Mouse (Mus musculus) intestine, embryonic 15.5 days (tissue): Measurements from ENCODE around the gene Pzp. TPM values are rescaled to one million over a fixed set of nuclear protein-coding genes. Genes with fewer than 3 reads are reported as not detected.

Experiments
- ATAC-seq: fragments of 200-750 bp; cut with Nextera tagmentation; 2 replicates; pipeline ENCODE4 v1.8.0; 2017; ENCODE audit warnings: moderate TSS enrichment, moderate library complexity
- H3K27ac ChIP-seq: fragments of 300-500 bp; sonication (generic); 2 replicates; pipeline ENCODE4 v1.5.1; 2015; ENCODE audit warnings: mild to moderate bottlenecking, inconsistent platforms
- H3K27me3 ChIP-seq: fragments of 300-500 bp; sonication (generic); replicated peaks from 2 replicates; pipeline ENCODE4 v1.6.1; 2015; ENCODE audit warnings: inconsistent platforms
- H3K36me3 ChIP-seq: fragments of 300-500 bp; sonication (generic); 2 replicates; pipeline ENCODE4 v1.6.1; 2015; ENCODE audit warnings: inconsistent platforms
- H3K4me1 ChIP-seq: fragments of 300-500 bp; sonication (generic); replicated peaks from 2 replicates; pipeline ENCODE4 v1.6.1; 2015; ENCODE audit warnings: inconsistent platforms
- H3K4me2 ChIP-seq: fragments of 300-500 bp; sonication (generic); replicated peaks from 2 replicates; pipeline ENCODE4 v1.6.1; 2015; ENCODE audit warnings: mild to moderate bottlenecking, inconsistent platforms
- H3K4me3 ChIP-seq: fragments of 300-500 bp; sonication (generic); replicated peaks from 2 replicates; pipeline ENCODE4 v1.5.1; 2015; ENCODE audit warnings: inconsistent platforms
- H3K9ac ChIP-seq: fragments of 300-500 bp; sonication (generic); 2 replicates; pipeline ENCODE4 v1.6.1; 2015; ENCODE audit warnings: inconsistent platforms
- H3K9me3 ChIP-seq: fragments of 300-500 bp; sonication (generic); 2 replicates; pipeline ENCODE4 v1.6.1; 2016; ENCODE audit warnings: inconsistent platforms
- WGBS: fragments of 180-500 bp; shearing (Covaris S2); methylation state at CpG from one replicate; pipeline ENCODE4 v1.1.7; 2015; 5-methylcytosine and 5-hydroxymethylcytosine counted together
- polyA plus RNA-seq: library from polyadenylated mRNA; unstranded; fragments of >200 nt; fragmentation: Nextera tagmentation; extraction: Ambion mirVana; gene quantifications from 2 replicates; pipeline ENCODE4 v1.2.1, GENCODE M21; 2015

The Pzp gene
- polyA plus RNA-seq, 1 experiment from 2014 or later: 2.0 TPM

DNA sequence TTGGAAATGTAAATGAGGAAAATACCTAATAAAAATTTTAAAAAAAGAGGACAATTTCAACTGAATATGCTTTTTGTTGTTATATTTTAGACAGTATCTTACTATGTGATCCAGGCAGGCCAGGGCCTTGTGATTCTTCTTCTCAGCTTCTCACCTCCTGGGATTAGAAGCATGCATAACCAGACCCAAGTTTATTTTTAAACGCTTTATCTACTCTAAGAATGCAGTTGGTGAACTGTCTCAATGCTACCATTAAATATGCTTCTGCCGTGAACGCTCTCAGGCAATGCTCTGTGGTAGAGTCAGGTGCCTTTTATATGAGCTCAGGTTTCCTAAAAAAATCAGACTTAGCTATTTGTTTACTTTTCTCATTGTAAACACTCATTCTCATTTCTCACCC lies 3.2 kb downstream of the Pzp start:
- no peaks in the 10 kb centered on the region for H3K36me3 ChIP-seq
- H3K4me3 ChIP-seq: no peak overlapping the region
- H3K27me3 ChIP-seq: no peaks in the 10 kb centered on the region
- H3K4me2 ChIP-seq: no peak overlapping the region
- no peak overlapping the region for H3K27ac ChIP-seq
- no peak for ATAC-seq
- H3K4me1 ChIP-seq: no peaks in the 10 kb centered on the region
- 86% methylated on average over 3 of the region's 3 CpGs for WGBS
- no peaks in the 10 kb centered on the region for H3K9me3 ChIP-seq
- no peak overlapping the region for H3K9ac ChIP-seq

GRCm38 (mm10) chr6:128519159-128519558 lies 7.4 kb downstream of the Pzp start:
- WGBS: 87% methylated on average over 7 of the region's 7 CpGs
- Histone ChIP-seq H3K4me2 (no peak overlapping the region), H3K4me3 (no peak overlapping the region), H3K27me3 (no peaks in the 10 kb centered on the region), H3K36me3 (no peaks in the 10 kb centered on the region), H3K27ac (no peak overlapping the region), H3K9me3 (no peaks in the 10 kb centered on the region), H3K4me1 (no peaks in the 10 kb centered on the region), H3K9ac (no peak overlapping the region)
- no peak for ATAC-seq

GRCm38 (mm10) chr6:128505676-128506236 lies 20.8 kb downstream of the Pzp start:
- 83% methylated on average over 2 of the region's 2 CpGs for WGBS
- Histone ChIP-seq H3K27me3 (no peaks in the 10 kb centered on the region), H3K9ac (no peak overlapping the region), H3K9me3 (no peaks in the 10 kb centered on the region), H3K27ac (no peak overlapping the region), H3K4me2 (no peak overlapping the region), H3K4me1 (no peaks in the 10 kb centered on the region), H3K4me3 (no peak overlapping the region), H3K36me3 (no peaks in the 10 kb centered on the region)
- ATAC-seq: no peak

GRCm38 (mm10) chr6:128504743-128505142 lies 21.8 kb downstream of the Pzp start:
- no peak for ATAC-seq
- no peaks in the 10 kb centered on the region for H3K36me3 ChIP-seq
- WGBS: 83% methylated on average over 5 of the region's 5 CpGs

DNA sequence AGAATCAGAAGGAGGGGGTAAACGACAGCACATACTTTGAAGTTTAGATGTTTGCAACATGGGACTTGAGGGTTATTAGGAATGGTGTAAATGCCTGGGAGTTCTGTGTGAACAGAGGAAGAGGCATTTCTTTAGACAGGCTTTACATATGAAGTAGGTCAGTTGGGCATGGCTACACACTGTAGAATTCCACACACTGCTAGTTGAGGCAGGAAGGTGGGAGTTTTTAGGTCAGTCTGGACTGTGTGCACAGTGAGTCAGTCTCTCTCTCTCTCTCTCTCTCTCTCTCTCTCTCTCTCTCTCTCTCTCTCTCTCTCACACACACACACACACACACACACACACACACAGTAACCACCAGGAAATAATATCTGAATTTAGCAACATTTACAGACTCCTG lies 31.2 kb downstream of the Pzp start:
- no peak overlapping the region for H3K9ac ChIP-seq
- no peak overlapping the region for H3K4me2 ChIP-seq
- no peak for ATAC-seq
- H3K27ac ChIP-seq: no peak overlapping the region
- no peaks in the 10 kb centered on the region for H3K36me3 ChIP-seq
- H3K27me3 ChIP-seq: no peaks in the 10 kb centered on the region
- 77% methylated on average over 1 of the region's 1 CpGs for WGBS
- H3K4me1 ChIP-seq: no peaks in the 10 kb centered on the region
- no peak overlapping the region for H3K4me3 ChIP-seq
- no peaks in the 10 kb centered on the region for H3K9me3 ChIP-seq

More at GRCm38 (mm10) chr6:128504743-128505142, 21.8 kb downstream of the Pzp start:
- Histone ChIP-seq H3K4me2 (no peak overlapping the region), H3K4me1 (no peaks in the 10 kb centered on the region), H3K9ac (no peak overlapping the region), H3K4me3 (no peak overlapping the region), H3K27ac (no peak overlapping the region), H3K9me3 (no peaks in the 10 kb centered on the region), H3K27me3 (no peaks in the 10 kb centered on the region)

DNA sequence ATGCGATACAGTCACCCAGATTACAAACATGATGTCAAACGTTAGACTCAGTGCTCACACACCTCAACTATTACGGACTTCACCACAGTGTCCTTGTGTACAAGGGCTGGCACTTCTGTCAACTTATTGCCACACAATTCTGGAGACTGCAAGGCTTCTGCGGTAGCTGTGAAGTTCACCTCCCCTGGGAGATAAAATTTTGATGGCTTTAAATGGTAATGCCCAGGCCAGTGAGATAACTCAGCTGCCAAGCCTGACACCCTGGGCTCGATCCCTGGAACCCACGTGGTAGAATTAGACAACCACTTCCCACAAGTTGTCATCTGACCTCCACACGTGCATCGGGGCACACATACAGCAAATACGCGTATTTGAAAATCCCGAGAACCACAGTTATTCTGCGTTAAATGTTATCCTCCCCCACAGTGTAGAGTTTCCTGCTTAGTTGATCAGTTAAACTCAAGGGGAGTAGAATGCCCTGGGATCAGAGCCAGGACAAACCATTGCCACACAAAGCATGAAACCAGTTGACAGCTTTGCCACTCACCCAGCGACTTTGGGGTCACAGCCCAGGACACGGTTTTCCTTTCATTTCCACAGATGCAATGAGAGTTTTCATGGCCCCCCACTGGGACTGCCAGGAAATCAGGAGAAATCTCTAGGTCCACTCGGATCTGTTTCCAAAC lies 31.7 kb downstream of the Pzp start:
- no peaks in the 10 kb centered on the region for H3K36me3 ChIP-seq
- H3K27ac ChIP-seq: no peak overlapping the region
- no peaks in the 10 kb centered on the region for H3K4me1 ChIP-seq
- H3K4me2 ChIP-seq: no peak overlapping the region
- H3K9me3 ChIP-seq: no peaks in the 10 kb centered on the region
- no peak overlapping the region for H3K9ac ChIP-seq
- no peaks in the 10 kb centered on the region for H3K27me3 ChIP-seq
- 73% methylated on average over 15 of the region's 15 CpGs for WGBS
- no peak overlapping the region for H3K4me3 ChIP-seq
- no peak for ATAC-seq

- Histone ChIP-seq H3K27ac (no peak overlapping the region), H3K4me1 (no peaks in the 10 kb centered on the region), H3K4me3 (no peak overlapping the region), H3K27me3 (no peaks in the 10 kb centered on the region), H3K36me3 (no peaks in the 10 kb centered on the region), H3K9ac (no peak overlapping the region), H3K9me3 (no peaks in the 10 kb centered on the region), H3K4me2 (no peak overlapping the region)
- no peak for ATAC-seq
- 80% methylated on average over 4 of the region's 4 CpGs for WGBS
These were observed 34.6 kb downstream of the Pzp start for GRCm38 (mm10) chr6:128491916-128492315.

DNA sequence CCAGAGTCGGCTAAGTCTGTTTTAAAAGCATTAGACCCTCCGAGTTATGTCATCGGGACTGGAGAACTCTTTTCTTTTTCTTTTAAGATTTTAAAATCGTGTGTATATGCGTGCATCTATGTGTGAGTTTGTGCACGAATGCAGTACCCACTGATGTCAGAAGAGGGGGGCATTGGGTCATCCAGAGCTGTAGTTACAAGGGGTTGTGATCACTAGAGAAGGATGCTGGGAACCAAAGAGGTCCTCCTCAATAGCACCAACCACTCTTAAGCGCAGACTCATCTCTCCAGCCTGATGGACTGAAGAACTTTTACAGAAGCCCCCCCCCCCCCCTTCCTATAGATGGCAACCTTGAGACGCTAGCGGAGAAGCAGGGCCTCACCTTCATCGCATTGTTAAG lies 36.4 kb downstream of the Pzp start:
- no peak overlapping the region for H3K4me2 ChIP-seq
- H3K9ac ChIP-seq: no peak overlapping the region
- WGBS: 96% methylated on average over 10 of the region's 10 CpGs
- H3K27ac ChIP-seq: no peak overlapping the region
- H3K4me1 ChIP-seq: no peaks in the 10 kb centered on the region
- no peaks in the 10 kb centered on the region for H3K9me3 ChIP-seq
- ATAC-seq: no peak
- no peaks in the 10 kb centered on the region for H3K27me3 ChIP-seq
- no peak overlapping the region for H3K4me3 ChIP-seq
- no peaks in the 10 kb centered on the region for H3K36me3 ChIP-seq

GRCm38 (mm10) chr6:128487736-128488135 lies 38.8 kb downstream of the Pzp start:
- WGBS: 86% methylated on average over 11 of the region's 11 CpGs
- ATAC-seq: no peak
- H3K4me1 ChIP-seq: no peaks in the 10 kb centered on the region
- H3K36me3 ChIP-seq: no peaks in the 10 kb centered on the region
- no peaks in the 10 kb centered on the region for H3K27me3 ChIP-seq
- H3K9ac ChIP-seq: no peak overlapping the region
- H3K4me3 ChIP-seq: no peak overlapping the region
- no peak overlapping the region for H3K27ac ChIP-seq
- no peaks in the 10 kb centered on the region for H3K9me3 ChIP-seq
- H3K4me2 ChIP-seq: no peak overlapping the region

DNA sequence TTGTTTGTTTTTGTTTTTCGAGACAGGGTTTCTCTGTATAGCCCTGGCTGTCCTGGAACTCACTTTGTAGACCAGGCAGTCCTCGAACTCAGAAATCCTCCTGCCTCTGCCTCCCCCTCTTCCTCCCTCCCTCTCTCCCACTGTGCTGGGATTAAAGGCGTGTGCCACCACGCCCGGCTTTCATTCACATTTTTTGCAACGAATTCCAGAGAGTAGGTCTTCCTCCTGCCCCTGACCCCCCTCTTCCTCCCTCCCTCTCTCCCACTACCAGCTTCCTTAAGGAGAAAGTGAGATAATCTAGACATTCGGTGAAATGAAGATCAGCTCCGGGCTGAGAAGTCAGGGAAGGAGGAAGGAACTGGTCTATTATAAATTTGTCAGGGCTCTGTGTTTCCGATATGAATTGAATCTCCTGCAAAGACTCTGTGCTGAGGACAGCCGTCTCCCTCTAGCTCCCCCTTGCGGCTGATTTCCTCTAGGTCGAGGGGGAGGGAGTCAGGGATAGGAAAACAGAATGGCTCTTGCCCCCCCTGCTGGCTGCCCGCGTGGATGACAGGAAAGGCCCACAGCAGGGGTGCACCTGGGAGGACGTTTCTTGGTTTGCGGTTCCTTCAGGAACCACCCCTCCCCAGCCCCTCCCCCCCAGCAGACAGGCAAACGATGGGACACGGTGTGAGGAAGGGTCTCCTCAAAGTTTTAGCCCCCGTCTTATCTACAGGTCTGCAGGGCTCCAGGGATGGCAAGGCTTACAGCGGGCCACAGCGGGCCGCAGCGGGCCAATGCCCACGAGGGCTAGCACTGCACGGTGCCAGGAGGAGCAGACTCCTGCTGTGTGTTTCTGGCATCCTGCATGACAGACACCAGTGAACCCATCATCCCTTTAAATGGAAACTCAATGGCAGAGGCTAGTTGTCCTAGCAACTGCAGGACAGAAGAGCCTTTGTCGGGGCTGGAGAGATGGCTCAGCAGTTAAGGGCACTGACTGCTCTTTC lies 46.8 kb downstream of the Pzp start:
- no peak overlapping the region for H3K27ac ChIP-seq
- WGBS: 17% methylated on average over 26 of the region's 26 CpGs
- H3K36me3 ChIP-seq: no peaks in the 10 kb centered on the region
- no peaks in the 10 kb centered on the region for H3K27me3 ChIP-seq
- ATAC-seq: peak; percentile 96
- no peaks in the 10 kb centered on the region for H3K4me1 ChIP-seq
- H3K4me3 ChIP-seq: no peak overlapping the region
- H3K9ac ChIP-seq: no peak overlapping the region
- H3K9me3 ChIP-seq: no peaks in the 10 kb centered on the region
- peak overlapping the region; percentile 43 for H3K4me2 ChIP-seq

GRCm38 (mm10) chr6:128477495-128477894 lies 49.0 kb downstream of the Pzp start:
- no peaks in the 10 kb centered on the region for H3K27me3 ChIP-seq
- H3K4me3 ChIP-seq: no peak overlapping the region
- no peaks in the 10 kb centered on the region for H3K4me1 ChIP-seq
- 26% methylated on average over 4 of the region's 4 CpGs for WGBS
- no peaks in the 10 kb centered on the region for H3K36me3 ChIP-seq
- H3K4me2 ChIP-seq: no peak overlapping the region
- no peak overlapping the region for H3K27ac ChIP-seq
- H3K9me3 ChIP-seq: no peaks in the 10 kb centered on the region
- ATAC-seq: no peak
- H3K9ac ChIP-seq: no peak overlapping the region

DNA sequence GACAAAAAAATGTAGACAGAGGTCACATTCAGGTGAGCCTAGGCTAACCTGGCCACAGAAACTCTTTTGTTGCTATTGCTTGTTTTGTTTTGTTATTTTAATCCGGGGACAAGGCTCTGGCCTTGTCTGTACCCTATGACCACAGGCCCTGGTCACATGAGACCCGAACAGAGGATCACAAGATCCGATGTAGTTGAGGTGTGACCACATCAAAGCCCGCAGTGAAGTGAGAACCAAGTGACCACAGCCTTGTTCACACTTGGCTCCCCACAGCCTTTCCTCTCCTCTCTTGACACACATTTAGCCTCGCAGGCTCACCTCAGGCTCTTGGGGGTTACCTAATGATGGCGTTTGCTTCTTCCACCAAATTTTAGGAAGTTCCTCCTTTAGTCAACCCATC lies 52.4 kb downstream of the Pzp start:
- no peak overlapping the region for H3K4me2 ChIP-seq
- H3K27me3 ChIP-seq: no peaks in the 10 kb centered on the region
- H3K9ac ChIP-seq: no peak overlapping the region
- 90% methylated on average over 6 of the region's 6 CpGs for WGBS
- H3K4me1 ChIP-seq: no peaks in the 10 kb centered on the region
- H3K36me3 ChIP-seq: no peaks in the 10 kb centered on the region
- no peak overlapping the region for H3K27ac ChIP-seq
- no peak for ATAC-seq
- no peaks in the 10 kb centered on the region for H3K9me3 ChIP-seq
- no peak overlapping the region for H3K4me3 ChIP-seq
